Mouse (Mus musculus): ENCODE results near the gene Nid1. TPM values are rescaled to one million over a fixed set of nuclear protein-coding genes. Genes with fewer than 3 reads are reported as not detected.
"Not testable (repeated sequence)": the region's sequence is repeated elsewhere in the genome, so short reads cannot be mapped to it uniquely, and the experiment has no call there.

The Nid1 gene
- total RNA-seq, 2 experiments from 2014 or later, result 26.0 to 27.1 TPM

- intact Hi-C loops (cut with DNase I), result no loop called here
- DNase-seq (ENCODE audit: extremely low spot score in 1 of 2, low spot score in 2 of 2), result no peak
Observed at GRCm38 (mm10) chr13:13523625-13524584, 86.6 kb downstream of the Nid1 start.

- no peak for DNase-seq (ENCODE audit: extremely low spot score in 1 of 2, low spot score in 2 of 2)
- intact Hi-C loops (cut with DNase I), result no loop called here
Observed at GRCm38 (mm10) chr13:13525205-13525604, 87.9 kb downstream of the Nid1 start.

GRCm38 (mm10) chr13:13525877-13526276, 88.5 kb downstream of the Nid1 start:
- intact Hi-C loops (cut with DNase I), result no loop called here
- DNase-seq (ENCODE audit: extremely low spot score in 1 of 2, low spot score in 2 of 2), result no peak

GRCm38 (mm10) chr13:13529115-13529542, 91.8 kb downstream of the Nid1 start:
- no peak for DNase-seq (ENCODE audit: extremely low spot score in 1 of 2, low spot score in 2 of 2)
- intact Hi-C loops (cut with DNase I), result no loop called here

- no peak for DNase-seq (ENCODE audit: extremely low spot score in 1 of 2, low spot score in 2 of 2)
- intact Hi-C loops (cut with DNase I), result no loop called here
Observed at GRCm38 (mm10) chr13:13530913-13531312, 93.6 kb downstream of the Nid1 start.

GRCm38 (mm10) chr13:13531923-13532322, 94.6 kb downstream of the Nid1 start:
- intact Hi-C loops (cut with DNase I), result no loop called here
- no peak for DNase-seq (ENCODE audit: extremely low spot score in 1 of 2, low spot score in 2 of 2)

GRCm38 (mm10) chr13:13536555-13536954, 99.2 kb downstream of the Nid1 start:
- DNase-seq (ENCODE audit: extremely low spot score in 1 of 2, low spot score in 2 of 2), result no peak
- intact Hi-C loops (cut with DNase I), result no loop called here

GRCm38 (mm10) chr13:13537272-13538015, 100.1 kb downstream of the Nid1 start:
- intact Hi-C loops (cut with DNase I), result no loop called here
- no peak for DNase-seq (ENCODE audit: extremely low spot score in 1 of 2, low spot score in 2 of 2)

- intact Hi-C loops (cut with DNase I), result no loop called here
- DNase-seq (ENCODE audit: extremely low spot score in 1 of 2, low spot score in 2 of 2), result peak in 1 of 2 experiments; percentile 67
Observed at GRCm38 (mm10) chr13:13538585-13539300, 101.4 kb downstream of the Nid1 start.

- DNase-seq (ENCODE audit: extremely low spot score in 1 of 2, low spot score in 2 of 2); intact Hi-C loops (cut with DNase I): not testable (repeated sequence)
Observed at GRCm38 (mm10) chr13:13543073-13543472, 105.7 kb downstream of the Nid1 start.

GRCm38 (mm10) chr13:13546792-13547191, 109.4 kb downstream of the Nid1 start:
- intact Hi-C loops (cut with DNase I), result no loop called here
- peak; percentile 40 to 83 for DNase-seq (ENCODE audit: extremely low spot score in 1 of 2, low spot score in 2 of 2)

- intact Hi-C loops (cut with DNase I), result no loop called here
- DNase-seq (ENCODE audit: extremely low spot score in 1 of 2, low spot score in 2 of 2), result no peak
Observed at GRCm38 (mm10) chr13:13547889-13548288, 110.5 kb downstream of the Nid1 start.

GRCm38 (mm10) chr13:13548431-13549190, 111.3 kb downstream of the Nid1 start:
- DNase-seq (ENCODE audit: extremely low spot score in 1 of 2, low spot score in 2 of 2), result no peak
- intact Hi-C loops (cut with DNase I), result no loop called here

- DNase-seq (ENCODE audit: extremely low spot score in 1 of 2, low spot score in 2 of 2), result peak in 1 of 2 experiments; percentile 58
- intact Hi-C loops (cut with DNase I), result no loop called here
Observed at GRCm38 (mm10) chr13:13549687-13550660, 112.6 kb downstream of the Nid1 start.

- DNase-seq (ENCODE audit: extremely low spot score in 1 of 2, low spot score in 2 of 2), result no peak
- intact Hi-C loops (cut with DNase I), result no loop called here
Observed at GRCm38 (mm10) chr13:13552020-13552419, 114.7 kb downstream of the Nid1 start.

GRCm38 (mm10) chr13:13553660-13554059, 116.3 kb downstream of the Nid1 start:
- intact Hi-C loops (cut with DNase I), result no loop called here
- DNase-seq (ENCODE audit: extremely low spot score in 1 of 2, low spot score in 2 of 2), result no peak

GRCm38 (mm10) chr13:13555196-13555595, 117.8 kb downstream of the Nid1 start:
- intact Hi-C loops (cut with DNase I), result no loop called here
- no peak for DNase-seq (ENCODE audit: extremely low spot score in 1 of 2, low spot score in 2 of 2)

Measured in left cerebral cortex, postnatal 10 days (tissue).